Mouse (Mus musculus) retina, postnatal 7 days (tissue): Measurements from ENCODE around the gene Plekha7.
"Not testable (repeated sequence)": the region's sequence is repeated elsewhere in the genome, so short reads cannot be mapped to it uniquely, and the experiment has no call there.

Experiments used
- DNase-seq: peaks from one replicate; pipeline ENCODE4 v3.0.0-alpha.2; 2012; ENCODE audit warnings: low read depth, low spot score

Gene Plekha7

DNA sequence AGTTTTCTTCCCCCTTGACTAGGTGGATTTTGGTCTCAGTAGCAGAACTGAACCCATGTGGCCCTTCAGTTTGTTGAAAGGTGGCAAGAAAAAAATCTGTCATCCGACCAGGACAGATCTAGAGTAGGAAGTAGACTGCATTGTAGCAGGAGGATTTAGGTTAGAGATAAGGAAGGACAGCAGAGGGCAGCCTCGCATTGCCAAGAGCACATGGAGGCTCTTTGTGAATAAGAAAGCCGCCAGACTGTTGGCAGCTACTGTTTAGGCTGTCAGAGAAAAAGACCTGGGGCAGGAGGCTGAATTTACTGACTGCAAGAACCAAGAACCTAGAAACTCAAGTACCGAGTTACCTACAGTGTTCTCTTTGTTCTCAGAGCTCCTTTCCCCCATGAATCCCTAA is 176.8 kb downstream of the Plekha7 start:
- DNase-seq: no peak

DNA sequence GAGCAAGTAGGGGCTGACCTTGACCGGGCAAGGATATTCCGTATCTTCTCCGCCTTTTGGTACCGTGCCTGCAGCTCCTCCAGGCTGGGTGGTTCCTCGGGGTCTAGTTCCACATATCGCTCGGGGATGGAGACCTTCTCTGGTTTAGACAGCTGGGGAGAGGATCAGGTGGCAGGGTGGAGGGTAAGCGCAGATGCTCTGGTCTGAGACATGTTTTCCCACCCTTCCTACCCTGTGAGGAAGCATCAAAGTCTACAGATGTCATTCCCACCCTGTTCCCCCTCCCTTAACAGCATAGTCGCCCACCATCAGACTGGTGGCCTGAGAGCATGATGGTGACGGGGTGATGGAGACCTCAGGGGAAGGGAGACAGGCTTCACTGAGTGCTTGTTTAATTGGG is 178.8 kb downstream of the Plekha7 start:
- DNase-seq: no peak

DNA sequence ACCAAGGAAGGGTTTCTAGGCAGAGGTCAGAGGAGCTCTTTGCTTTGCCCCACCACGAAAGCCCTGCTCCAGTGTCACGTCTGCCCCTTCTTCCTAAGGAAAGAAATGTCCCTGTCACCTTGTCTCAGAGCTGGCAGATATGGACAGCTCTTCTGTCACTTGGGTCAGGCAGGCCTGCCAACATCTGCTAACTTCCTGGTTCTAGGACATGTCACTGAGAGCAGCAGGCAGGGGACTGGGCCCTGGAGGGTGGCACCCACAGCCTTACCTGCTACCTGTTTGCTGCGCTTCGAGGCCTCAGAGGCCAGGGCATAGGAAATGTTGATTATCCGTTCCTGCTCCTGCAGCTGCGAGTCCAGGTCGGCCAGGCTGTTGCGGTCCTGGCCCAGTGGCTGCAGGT is 179.9 kb downstream of the Plekha7 start:
- DNase-seq: no peak

DNA sequence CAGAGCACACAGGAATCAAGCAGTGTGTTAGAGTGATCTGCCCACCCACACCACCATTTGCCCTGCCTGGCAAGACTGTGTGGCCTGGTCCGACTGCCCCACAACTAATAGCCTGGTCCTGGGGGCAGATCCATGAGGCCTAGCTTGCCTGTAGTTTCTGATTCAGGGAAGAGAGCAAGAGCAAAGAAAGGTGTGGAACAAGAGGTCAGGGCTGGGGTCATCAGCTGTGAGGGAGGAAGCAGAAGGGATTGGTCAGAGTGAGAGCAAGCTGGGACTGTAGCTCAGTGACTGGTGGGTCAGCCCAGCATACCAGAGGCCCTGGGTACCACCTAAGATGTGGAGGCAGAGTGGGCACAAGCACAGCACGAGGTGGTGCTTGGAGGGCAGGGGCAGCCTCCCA is 181.1 kb downstream of the Plekha7 start:
- no peak for DNase-seq

DNA sequence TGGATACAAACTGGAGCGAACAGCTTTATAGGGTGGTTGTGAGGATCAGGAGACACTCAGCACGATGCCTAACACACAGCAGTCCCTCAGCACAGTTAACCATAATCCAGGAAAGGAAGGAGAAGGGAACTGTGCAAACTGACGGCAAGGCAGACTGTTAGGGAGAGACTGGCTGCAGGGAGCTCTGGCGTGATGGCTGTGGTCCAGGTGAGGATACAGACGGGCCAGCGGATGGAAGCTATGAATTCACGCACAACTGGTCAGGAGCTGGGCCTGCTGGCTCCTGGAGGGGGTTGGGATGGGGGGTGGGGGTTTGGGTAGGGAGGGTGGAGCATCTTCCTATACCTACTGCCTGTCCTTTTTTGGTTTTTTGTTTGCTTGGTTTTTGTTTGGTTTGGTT is 182.5 kb downstream of the Plekha7 start:
- no peak for DNase-seq

DNA sequence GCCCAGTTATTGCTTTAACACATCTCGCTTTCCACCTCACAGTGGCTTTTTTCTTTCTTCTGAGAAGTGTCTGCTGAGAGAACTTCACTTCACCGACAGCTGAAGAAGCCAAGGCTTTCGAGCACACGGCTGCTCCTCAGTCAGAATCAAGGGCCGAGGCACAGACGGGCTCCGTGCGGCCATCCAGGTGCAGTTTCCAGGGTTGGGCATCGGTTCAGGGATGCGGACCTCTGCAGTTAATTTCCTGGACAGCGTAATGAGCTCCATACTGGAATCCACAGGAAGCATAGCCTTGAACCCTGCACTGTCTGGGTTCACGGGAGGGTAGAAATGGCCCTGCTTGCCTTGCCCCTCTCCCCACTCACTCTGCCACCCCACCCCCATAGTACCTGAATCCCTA is 184.1 kb downstream of the Plekha7 start:
- DNase-seq: no peak

DNA sequence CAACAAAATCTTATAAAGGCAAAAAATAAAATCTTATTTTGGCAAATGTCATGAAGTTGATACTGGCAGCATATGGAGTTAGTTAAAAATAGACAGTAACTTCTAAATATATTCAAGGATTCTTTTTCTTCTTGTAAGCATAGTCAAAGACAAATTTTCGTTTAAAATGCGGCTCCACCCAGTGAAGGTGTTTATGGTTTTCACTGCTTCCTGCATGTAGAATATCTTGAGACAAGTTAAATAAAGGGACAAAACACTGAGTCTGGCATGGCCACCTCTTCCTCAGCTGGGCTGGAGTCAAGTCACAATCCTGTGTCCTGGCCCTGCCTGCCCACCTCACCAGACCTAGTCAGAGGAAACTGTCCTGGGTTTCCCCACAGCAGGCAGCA is 184.6 kb downstream of the Plekha7 start:
- DNase-seq: no peak

DNA sequence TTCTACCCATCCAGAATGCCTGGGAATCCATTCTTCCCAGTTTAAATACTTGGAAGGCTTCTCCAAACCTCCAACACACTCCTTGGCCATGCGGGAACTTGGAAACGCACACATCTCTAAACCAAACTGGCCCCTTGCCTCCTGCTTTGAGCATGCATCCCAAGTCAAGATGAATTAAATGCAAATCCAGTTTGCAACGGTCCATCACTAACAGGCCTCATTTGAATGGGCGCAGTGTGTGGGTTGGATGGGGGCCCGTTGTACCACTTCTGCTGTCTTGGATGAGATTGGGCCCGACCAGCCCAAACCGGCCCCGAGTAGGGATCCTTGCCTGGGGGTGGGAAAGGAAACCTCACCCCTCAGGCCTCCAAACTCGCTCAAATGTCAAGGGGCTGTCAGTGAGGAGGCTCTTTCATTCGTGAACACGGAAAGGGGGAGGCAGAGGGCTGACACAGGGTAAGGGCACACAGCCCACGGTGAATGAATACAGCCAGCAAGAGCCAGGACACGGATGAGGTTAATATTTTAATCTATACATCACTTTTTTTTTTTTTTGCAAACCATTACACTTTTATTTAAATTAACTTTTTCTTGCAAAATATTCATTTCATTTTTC is 185.1 kb downstream of the Plekha7 start:
- no peak for DNase-seq

DNA sequence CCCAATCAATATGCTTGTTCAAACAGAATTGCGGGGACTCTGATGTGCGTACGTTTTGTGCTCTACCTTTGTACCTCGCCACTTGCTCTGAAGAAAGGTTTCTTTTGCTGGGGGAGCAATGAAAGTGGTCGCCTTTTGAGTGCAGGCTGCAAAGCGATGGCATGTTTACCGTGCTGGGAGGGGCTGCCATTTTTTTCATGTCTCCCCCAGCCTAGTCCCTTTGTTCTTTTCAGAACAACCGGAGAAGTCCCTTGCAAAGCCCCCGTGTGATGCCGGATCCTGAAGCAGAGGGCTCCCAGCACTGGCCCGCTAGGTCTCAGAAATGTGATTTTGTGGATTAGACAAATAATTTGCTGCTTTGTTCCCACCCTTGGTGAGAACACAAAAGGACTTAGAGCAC is 187.0 kb downstream of the Plekha7 start:
- DNase-seq: no peak

DNA sequence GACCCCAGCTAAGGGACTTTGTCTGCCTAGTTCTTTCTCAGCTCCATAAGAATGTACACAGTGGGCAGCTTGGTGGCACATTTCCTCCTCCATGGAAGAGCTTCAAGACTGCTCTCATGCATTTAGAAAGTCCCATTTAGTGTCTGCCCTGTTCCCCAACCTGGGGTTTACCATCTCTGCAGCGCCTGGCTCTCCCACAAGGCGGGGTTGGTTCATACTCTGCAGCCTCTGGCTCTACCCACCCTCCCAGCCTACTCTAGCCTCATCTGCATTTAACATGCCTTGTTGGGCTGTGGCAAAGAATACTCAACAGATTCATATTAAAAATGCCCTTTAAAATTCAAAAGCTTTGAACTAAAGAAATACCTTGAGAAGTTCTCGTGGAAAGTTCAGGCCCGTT is 187.4 kb downstream of the Plekha7 start:
- DNase-seq: no peak

DNA sequence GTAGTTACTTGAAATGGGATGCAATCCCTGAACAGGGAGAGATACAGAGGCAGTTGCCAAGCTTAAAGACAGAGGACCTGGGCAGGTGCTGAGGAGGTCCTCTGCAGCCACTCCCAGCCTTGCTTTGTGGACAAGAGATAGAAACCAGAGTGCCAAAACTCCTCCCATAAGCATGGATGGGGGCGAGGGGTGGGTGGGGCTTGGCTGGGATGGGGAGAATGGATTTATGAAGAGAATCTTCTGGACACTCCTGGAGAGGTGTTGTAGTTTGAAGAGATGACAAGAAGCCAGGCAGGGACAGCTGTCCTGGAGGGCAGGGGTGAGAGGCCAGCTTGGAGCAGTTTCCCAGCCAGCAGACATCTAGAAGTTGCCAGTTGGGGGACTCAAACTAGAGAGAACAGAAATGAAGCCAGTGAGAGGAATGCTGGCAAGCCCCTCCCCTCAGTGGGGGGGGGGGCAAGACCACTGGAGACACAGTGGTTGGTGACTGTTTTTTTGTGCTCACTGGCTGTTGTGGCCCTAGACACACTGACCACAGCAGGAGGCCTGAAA is 188.8 kb downstream of the Plekha7 start:
- no peak for DNase-seq

DNA sequence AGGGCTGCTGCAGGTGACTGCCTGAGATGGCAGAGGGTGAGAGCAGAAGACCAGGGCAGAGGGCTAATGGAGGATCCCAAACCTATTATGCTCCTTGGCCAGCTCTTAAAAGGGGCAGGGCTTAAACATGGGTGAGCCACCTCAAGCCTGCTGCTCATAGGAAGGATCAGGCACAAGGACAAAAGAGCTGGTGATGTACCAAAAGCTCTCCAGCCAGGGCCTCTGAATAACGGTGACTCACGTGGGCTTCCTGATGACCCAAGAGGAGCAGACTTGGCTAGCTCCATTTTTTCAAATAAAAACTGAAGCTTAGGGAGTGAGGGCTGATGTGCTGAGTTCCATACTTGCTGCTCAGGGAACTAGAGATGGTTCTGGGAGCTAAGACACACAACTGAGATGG is 192.2 kb downstream of the Plekha7 start:
- DNase-seq: no peak

DNA sequence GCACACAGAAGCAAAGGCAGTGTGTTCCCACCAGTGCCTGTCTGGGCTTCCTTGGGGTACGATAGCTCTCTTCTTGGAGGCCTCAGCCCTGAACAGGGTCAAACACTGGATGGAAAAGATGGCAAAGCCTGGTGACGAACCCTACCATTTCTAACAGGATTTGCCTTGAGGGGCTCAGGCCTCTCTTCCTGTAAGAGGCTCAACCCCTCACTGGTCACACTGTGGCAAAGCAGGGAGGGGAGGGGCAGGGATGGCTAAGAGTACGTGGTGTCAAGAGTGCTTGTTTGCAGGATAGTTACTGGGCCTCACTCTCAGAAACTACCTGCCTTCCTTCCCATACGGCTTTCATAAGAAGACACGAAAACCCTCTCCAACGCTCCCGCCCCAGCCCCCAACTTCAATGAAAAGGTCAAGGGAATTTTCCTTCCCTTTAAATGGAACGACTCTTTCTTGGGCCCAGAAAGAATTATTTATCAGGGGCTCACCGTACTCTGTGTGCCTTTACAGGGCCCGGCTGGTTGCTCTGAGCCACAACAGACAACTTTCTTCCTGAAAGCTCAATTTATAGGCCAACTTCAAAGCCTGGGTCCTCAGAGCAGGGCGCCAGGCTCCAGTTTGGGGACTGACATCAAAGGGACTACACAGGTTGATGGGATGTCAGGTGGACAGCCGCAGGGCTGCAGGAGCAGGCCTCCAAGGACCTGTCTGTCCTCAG is 192.8 kb downstream of the Plekha7 start:
- no peak for DNase-seq

DNA sequence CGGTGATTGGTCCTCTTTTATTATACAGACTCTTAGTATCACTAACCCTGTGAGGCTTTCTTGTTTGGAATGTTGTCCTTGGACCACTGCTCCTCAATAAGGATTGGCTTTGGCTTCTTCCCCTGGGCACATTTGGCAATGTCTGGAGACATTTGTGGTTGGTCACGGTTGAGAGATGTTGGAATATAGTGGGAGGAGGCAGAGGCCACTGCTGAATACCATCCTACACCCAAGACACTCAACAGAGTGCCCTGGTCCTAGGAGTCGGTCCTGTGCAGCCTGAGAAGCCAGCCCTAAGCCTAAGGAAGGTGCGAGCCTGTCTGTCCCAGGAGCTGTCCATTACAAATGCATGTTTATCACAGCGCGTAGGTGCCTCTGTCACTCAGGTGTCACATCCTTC is 196.6 kb downstream of the Plekha7 start:
- DNase-seq: no peak

DNA sequence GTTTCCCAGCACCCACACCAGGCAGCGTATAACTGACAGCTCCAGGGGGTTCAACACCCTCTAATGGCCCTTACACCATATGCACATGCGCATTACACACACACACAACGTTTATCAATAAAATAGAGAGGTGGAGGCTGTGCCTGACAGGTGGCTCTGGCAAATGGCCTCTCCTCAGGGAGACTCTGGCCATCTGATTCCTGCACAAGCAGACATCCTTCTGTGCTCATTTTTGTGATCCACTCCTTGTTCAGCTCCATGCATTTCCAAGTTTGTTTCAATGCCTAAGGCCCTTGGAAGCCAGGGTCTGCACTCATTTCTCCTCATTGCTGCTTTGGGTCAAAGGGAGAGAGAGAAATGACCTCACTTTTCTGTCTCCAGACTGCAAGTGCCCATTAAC is 197.5 kb downstream of the Plekha7 start:
- no peak for DNase-seq

DNA sequence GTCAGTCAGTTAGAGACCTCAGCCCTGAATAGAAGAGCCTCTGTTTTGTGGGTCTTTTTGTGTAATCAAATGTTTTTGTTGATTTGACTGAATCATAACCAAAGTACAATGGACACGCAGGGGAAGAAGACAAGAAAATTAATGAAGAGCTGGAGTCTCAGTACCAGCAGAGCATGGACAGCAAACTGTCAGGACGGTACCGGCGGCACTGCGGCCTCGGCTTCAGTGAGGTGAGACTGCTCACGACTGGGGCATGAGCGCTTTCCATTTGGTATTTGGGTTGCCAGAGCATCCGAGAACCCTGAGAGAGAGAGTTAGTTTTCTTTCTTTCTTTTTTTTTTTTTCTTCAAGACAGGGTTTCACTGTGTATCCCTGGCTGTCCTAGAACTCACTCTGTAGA is 205.1 kb downstream of the Plekha7 start:
- no peak for DNase-seq

DNA sequence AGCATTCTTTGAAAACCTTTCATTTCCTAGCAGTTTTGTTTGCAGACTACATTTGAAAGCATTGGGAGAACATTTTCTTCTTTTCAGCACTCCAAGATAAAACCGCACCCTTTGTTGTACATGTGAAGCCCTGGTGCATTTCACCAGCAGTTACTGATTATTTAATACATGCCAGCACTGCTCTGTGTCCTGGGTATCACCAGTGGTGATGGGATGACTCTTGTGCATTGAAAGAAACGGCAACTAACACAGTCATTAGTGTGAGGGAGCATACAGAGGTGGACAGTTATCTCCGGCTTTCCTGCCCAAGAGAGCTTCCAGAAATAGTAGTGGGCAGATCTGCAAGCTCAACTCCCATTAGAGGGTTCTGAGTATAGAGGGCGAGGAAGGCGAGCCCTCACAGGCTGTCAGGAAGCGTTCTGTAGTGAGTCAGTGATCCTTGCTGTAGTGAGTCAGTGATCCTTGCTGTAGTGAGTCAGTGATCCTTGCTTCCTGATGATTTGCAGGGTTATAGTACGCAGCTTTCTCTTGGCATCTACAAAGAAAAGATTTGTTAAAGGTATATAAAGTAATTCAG is 208.1 kb downstream of the Plekha7 start:
- no peak for DNase-seq

DNA sequence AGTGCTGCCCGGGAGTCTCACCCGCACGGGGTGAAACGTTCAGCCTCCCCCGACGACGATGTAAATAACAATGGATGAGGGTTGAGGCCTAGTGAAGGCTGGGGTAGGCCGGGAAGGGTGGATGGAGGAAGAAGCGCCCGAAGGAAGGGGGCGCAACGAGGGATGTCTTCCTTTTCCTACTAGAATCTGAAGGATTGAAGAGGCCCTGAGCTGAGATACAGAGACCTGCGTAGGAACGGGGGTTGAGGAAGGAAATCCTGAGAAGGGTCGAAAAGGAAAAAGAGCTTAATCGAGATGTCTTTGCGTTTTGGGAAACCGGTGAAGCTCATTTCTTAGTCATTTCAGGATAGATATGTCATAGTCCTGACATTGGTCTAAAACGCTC is 214.7 kb downstream of the Plekha7 start:
- no peak for DNase-seq

DNA sequence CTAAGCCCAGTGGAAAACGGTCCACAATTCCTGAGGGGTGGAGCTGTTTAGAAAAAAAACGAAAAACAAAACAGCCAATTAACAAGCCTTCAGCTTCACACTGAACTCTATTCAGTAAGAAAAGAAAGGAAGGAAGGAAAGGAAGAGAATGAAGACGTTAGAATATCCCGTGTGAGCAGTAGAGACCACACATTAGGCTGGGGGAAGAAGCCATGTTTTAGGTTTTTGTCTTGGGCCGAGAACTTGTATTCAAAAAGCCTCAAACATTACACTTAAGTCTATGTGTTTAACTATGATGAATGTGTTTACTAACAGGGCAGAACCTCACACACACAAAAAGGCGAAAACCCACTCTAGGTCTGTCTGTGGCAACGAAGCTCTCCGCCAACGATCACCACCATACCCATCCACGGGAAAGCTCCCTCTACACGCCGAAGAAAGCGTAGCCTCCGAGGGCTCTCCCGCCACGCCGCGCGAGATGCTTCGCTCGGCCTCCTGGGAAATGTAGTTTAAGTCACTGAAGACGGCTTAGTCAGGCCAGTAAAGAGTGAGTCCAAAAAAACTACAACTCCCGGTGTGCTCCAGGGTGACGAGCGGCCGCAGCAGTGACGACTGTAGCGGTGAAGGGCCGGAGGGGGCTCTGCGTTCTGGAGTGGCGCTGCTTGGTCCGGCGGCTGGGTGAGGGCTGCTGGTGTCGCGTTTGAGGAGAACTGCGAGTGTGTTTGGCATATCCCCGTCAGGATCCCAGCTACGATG is 215.3 kb downstream of the Plekha7 start:
- DNase-seq: peak; percentile 96

DNA sequence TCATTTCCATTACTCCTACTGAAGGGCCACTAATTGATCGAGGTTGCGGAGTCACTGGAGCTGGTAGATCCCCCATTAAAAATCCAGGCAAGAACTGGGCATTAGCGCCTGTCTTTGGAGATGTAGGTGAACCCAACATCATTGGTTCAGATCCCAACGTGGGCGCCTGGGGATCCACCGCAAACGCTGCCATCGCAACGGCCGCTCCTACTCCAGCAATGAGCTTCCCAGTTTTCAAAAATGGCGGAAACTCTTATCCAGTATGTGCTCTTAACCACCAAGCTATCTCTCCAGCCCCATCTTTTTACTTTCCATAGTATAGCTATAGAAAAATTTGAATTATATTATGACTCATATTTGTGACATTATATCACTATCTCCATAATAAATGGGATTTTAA is 223.8 kb downstream of the Plekha7 start, which contains the start of gene Gm4353:
Gene Gm4353, minus strand, starts transcription at position 270 of the 400 bp plus-strand sequence.
- not testable (repeated sequence) for DNase-seq
